Mouse (Mus musculus): ENCODE results near the gene Defb42. TPM values are rescaled to one million over a fixed set of nuclear protein-coding genes. Genes with fewer than 3 reads are reported as not detected.
A peak's percentile ranks its signal among the peaks of the same experiment; 100 is the strongest.

The Defb42 gene
- polyA plus RNA-seq (2012; rRNA removed), result 0.57 and 0.86 TPM in 2 replicates

- Histone ChIP-seq H3K4me3 (ENCODE audit: insufficient read depth, low read length) (no peak within 1 kb of the TSS), H3K27ac (ENCODE audit: insufficient read depth, low read length) (no peak within 1 kb of the TSS), H3K4me1 (ENCODE audit: control insufficient read depth, insufficient read depth, low read length) (no peaks in the 10 kb centered on the region)
- TF ChIP-seq CTCF (IDR thresholded peaks at IDR 0.05; ENCODE audit: extremely low read depth, insufficient read depth, low read length) (no peak), POLR2A (IDR thresholded peaks at IDR 0.05; ENCODE audit: extremely low read depth, insufficient read depth, low read length) (no peak)
Measured at GRCm38 (mm10) chr14:63046691-63047090, at the start of gene Defb42. TSS of gene Defb42 (plus strand) at chr14:63046991.

GRCm38 (mm10) chr14:62997777-62998176 lies 49.0 kb upstream of the Defb42 start, which contains the start of gene Defb47:
TSS of gene Defb47 (plus strand) at chr14:62998077.
- no peak within 1 kb of the TSS for H3K4me3 ChIP-seq (ENCODE audit: insufficient read depth, low read length)
- H3K4me1 ChIP-seq (ENCODE audit: control insufficient read depth, insufficient read depth, low read length), result no peaks in the 10 kb centered on the region
- TF ChIP-seq POLR2A (IDR thresholded peaks at IDR 0.05; ENCODE audit: extremely low read depth, insufficient read depth, low read length) (no peak), CTCF (IDR thresholded peaks at IDR 0.05; ENCODE audit: extremely low read depth, insufficient read depth, low read length) (no peak)
- no peak within 1 kb of the TSS for H3K27ac ChIP-seq (ENCODE audit: insufficient read depth, low read length)

- TF ChIP-seq POLR2A (IDR thresholded peaks at IDR 0.05; ENCODE audit: extremely low read depth, insufficient read depth, low read length) (no peak), CTCF (IDR thresholded peaks at IDR 0.05; ENCODE audit: extremely low read depth, insufficient read depth, low read length) (no peak)
- no peak overlapping the region for H3K27ac ChIP-seq (ENCODE audit: insufficient read depth, low read length)
- H3K4me1 ChIP-seq (ENCODE audit: control insufficient read depth, insufficient read depth, low read length), result no peaks in the 10 kb centered on the region
- no peak overlapping the region for H3K4me3 ChIP-seq (ENCODE audit: insufficient read depth, low read length)
Measured at GRCm38 (mm10) chr14:62998977-62999376, 47.8 kb upstream of the Defb42 start.

GRCm38 (mm10) chr14:63002588-63002987 lies 44.2 kb upstream of the Defb42 start:
- Histone ChIP-seq H3K27ac (ENCODE audit: insufficient read depth, low read length) (no peak overlapping the region), H3K4me3 (ENCODE audit: insufficient read depth, low read length) (no peak overlapping the region), H3K4me1 (ENCODE audit: control insufficient read depth, insufficient read depth, low read length) (no peaks in the 10 kb centered on the region)
- TF ChIP-seq CTCF (IDR thresholded peaks at IDR 0.05; ENCODE audit: extremely low read depth, insufficient read depth, low read length) (no peak), POLR2A (IDR thresholded peaks at IDR 0.05; ENCODE audit: extremely low read depth, insufficient read depth, low read length) (no peak)

GRCm38 (mm10) chr14:63011471-63011870 lies 35.3 kb upstream of the Defb42 start, which contains the start of gene Defb43:
TSS of gene Defb43 (plus strand) at chr14:63011771.
- Histone ChIP-seq H3K4me1 (ENCODE audit: control insufficient read depth, insufficient read depth, low read length) (no peaks in the 10 kb centered on the region), H3K27ac (ENCODE audit: insufficient read depth, low read length) (no peak within 1 kb of the TSS), H3K4me3 (ENCODE audit: insufficient read depth, low read length) (no peak within 1 kb of the TSS)
- TF ChIP-seq POLR2A (IDR thresholded peaks at IDR 0.05; ENCODE audit: extremely low read depth, insufficient read depth, low read length) (no peak), CTCF (IDR thresholded peaks at IDR 0.05; ENCODE audit: extremely low read depth, insufficient read depth, low read length) (no peak)

- TF ChIP-seq CTCF (IDR thresholded peaks at IDR 0.05; ENCODE audit: extremely low read depth, insufficient read depth, low read length), result no peak
- no peak for TF ChIP-seq POLR2A (IDR thresholded peaks at IDR 0.05; ENCODE audit: extremely low read depth, insufficient read depth, low read length)
- H3K27ac ChIP-seq (ENCODE audit: insufficient read depth, low read length), result no peak overlapping the region
- no peaks in the 10 kb centered on the region for H3K4me1 ChIP-seq (ENCODE audit: control insufficient read depth, insufficient read depth, low read length)
- no peak overlapping the region for H3K4me3 ChIP-seq (ENCODE audit: insufficient read depth, low read length)
Measured at GRCm38 (mm10) chr14:63013082-63013481, 33.7 kb upstream of the Defb42 start.

GRCm38 (mm10) chr14:63014667-63015066 lies 32.1 kb upstream of the Defb42 start:
- H3K4me1 ChIP-seq (ENCODE audit: control insufficient read depth, insufficient read depth, low read length), result no peaks in the 10 kb centered on the region
- no peak overlapping the region for H3K27ac ChIP-seq (ENCODE audit: insufficient read depth, low read length)
- no peak overlapping the region for H3K4me3 ChIP-seq (ENCODE audit: insufficient read depth, low read length)
- TF ChIP-seq CTCF (IDR thresholded peaks at IDR 0.05; ENCODE audit: extremely low read depth, insufficient read depth, low read length), result no peak
- TF ChIP-seq POLR2A (IDR thresholded peaks at IDR 0.05; ENCODE audit: extremely low read depth, insufficient read depth, low read length), result no peak

GRCm38 (mm10) chr14:63020524-63021156 lies 26.2 kb upstream of the Defb42 start:
- no peak for TF ChIP-seq POLR2A (IDR thresholded peaks at IDR 0.05; ENCODE audit: extremely low read depth, insufficient read depth, low read length)
- no peak for TF ChIP-seq CTCF (IDR thresholded peaks at IDR 0.05; ENCODE audit: extremely low read depth, insufficient read depth, low read length)
- Histone ChIP-seq H3K27ac (ENCODE audit: insufficient read depth, low read length) (no peak overlapping the region), H3K4me3 (ENCODE audit: insufficient read depth, low read length) (no peak overlapping the region), H3K4me1 (ENCODE audit: control insufficient read depth, insufficient read depth, low read length) (no peaks in the 10 kb centered on the region)

- TF ChIP-seq CTCF (IDR thresholded peaks at IDR 0.05; ENCODE audit: extremely low read depth, insufficient read depth, low read length) (no peak), POLR2A (IDR thresholded peaks at IDR 0.05; ENCODE audit: extremely low read depth, insufficient read depth, low read length) (no peak)
Measured at GRCm38 (mm10) chr14:63049910-63050370, 3.1 kb downstream of the Defb42 start, which contains the start of gene Defb30. TSS of gene Defb30 (minus strand) at chr14:63049960.

GRCm38 (mm10) chr14:63050769-63051168 lies 4.0 kb downstream of the Defb42 start:
- no peaks in the 10 kb centered on the region for H3K4me1 ChIP-seq (ENCODE audit: control insufficient read depth, insufficient read depth, low read length)
- H3K27ac ChIP-seq (ENCODE audit: insufficient read depth, low read length), result no peak overlapping the region
- H3K4me3 ChIP-seq (ENCODE audit: insufficient read depth, low read length), result no peak overlapping the region
- TF ChIP-seq POLR2A (IDR thresholded peaks at IDR 0.05; ENCODE audit: extremely low read depth, insufficient read depth, low read length) (no peak), CTCF (IDR thresholded peaks at IDR 0.05; ENCODE audit: extremely low read depth, insufficient read depth, low read length) (peak; percentile 47; the same call in 1 of the 2 replicates)

More at GRCm38 (mm10) chr14:63049910-63050370, 3.1 kb downstream of the Defb42 start, which contains the start of gene Defb30:
- Histone ChIP-seq H3K27ac (ENCODE audit: insufficient read depth, low read length) (no peak within 1 kb of the TSS), H3K4me3 (ENCODE audit: insufficient read depth, low read length) (no peak within 1 kb of the TSS), H3K4me1 (ENCODE audit: control insufficient read depth, insufficient read depth, low read length) (no peaks in the 10 kb centered on the region)
